Mouse (Mus musculus): Measurements from ENCODE around the gene Ccdc185.

Ccdc185 gene

DNA sequence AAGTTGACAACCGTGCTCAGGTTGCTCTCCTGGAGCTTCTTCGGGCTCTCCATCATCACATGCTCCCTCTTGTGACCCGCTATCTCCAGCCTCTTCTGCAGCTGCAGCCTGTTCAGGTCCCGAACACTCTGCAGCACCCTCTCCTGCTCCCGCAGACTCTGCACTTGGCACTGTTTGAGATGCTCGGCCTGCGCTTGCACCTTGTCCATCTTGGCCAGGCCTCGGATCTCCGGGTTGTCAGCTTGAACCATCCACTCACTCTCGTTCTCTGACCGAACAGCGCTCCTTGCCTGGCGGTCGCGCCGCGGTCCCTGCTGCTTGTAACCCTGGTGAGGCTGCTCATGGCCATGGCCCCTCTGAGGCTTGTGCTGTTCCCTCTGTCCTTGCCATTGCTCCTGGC, 1.1 kb downstream of the Ccdc185 start:
- in situ Hi-C loops (cut with MboI, MseI): no loop called here

- in situ Hi-C loops (cut with MboI, MseI): no loop called here
Observed at GRCm38 (mm10) chr1:182747081-182747480, 1.9 kb downstream of the Ccdc185 start.

DNA sequence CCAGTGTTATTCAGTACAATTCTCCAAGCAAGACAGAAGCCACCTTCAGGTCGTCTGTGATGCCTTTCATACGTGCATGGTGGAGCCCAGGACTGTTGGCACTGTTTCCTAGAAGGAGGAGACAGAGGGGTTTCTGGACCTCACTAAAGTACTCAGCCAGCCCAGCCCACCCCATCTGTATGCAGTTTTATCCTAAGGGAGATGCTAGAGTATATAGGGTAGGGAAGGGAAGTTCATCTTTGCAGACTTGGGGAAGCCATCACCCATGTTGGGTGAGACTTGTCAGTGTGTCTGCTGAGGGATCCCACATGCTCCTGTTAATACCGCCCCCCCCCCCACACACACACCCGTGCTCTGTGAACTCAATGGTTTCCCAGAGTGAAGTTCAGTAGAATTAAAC, 13.1 kb downstream of the Ccdc185 start:
- in situ Hi-C loops (cut with MboI, MseI): no loop called here

- in situ Hi-C loops (cut with MboI, MseI): no loop called here
Observed at GRCm38 (mm10) chr1:182732695-182733094, 16.3 kb downstream of the Ccdc185 start.

DNA sequence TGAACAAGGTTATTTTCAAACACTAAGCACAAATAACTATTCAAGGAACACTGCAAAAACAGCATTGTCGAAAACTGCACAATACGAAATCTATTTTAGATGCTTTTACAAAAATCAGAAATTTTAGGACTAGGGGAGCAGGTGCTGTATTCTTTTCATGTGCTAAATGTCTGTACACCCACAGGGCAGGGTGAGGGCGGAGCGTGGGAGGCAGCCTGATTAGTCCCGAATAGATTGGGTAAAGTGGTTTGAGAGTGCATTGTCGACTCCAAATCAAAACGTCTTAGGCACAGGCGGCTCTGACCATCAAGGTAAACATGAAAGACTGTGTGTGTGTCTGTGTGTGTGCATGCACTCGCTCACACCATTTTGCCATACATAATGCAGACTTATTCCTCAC, 20.0 kb downstream of the Ccdc185 start:
- in situ Hi-C loops (cut with MboI, MseI): loop anchor here in 1 of 2 experiments (5.0 kb wide), 1 partner anchor 93 kb away; no protein-coding TSS in a partner anchor

DNA sequence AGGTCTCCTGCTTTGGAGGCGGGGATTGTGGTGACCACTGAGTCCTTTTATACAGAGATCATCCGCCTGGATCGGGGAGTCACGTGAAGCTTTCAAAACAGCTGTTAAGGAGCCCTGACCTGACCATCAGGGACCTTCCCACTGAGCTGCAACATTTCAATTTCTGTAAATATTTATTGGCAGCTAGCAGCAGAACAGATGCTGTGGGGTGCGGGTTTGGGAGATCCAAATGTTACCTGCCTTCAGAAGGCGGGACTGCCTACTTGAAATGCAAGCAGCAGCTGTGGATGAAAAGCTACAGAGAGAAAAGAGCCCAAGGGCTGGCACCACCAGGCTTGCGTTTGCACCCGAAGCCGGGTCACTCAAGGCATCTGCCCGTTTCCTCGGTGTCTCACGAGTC, 21.4 kb downstream of the Ccdc185 start:
- in situ Hi-C loops (cut with MboI, MseI): loop anchor here in 1 of 2 experiments (5.0 kb wide), 1 partner anchor 95 kb away; no protein-coding TSS in a partner anchor

- in situ Hi-C loops (cut with MboI, MseI): no loop called here
Observed at GRCm38 (mm10) chr1:182714236-182714935, 34.6 kb downstream of the Ccdc185 start.

DNA sequence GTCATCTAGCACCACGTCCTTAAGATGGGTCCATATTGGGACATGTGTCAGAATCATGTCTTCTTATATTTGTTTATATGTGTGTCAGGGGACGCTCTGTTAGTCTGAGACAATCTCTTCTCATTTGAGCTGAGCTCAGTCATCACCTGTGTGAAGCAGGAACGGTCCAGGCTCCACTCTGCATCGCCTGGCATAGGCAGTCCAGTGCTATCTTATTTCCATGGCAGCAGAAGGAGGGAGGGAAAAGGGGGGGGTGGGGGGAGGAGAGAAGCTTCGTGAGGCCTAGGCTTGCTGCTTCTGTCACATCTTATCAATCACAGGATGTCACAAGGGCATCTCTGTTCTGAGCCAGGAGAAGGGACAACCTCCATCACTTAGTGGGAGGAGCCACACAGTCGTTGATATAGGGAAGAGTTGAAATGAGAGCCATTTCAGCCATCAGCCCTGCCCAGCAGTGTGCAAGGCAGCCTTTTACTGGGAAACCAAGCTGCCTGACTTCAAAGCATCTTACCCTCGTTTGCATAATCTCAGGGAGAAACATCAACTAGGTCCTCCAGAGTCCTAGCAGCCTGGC, 37.5 kb downstream of the Ccdc185 start:
- in situ Hi-C loops (cut with MboI, MseI): no loop called here

- in situ Hi-C loops (cut with MboI, MseI): no loop called here
Observed at GRCm38 (mm10) chr1:182707459-182707858, 41.5 kb downstream of the Ccdc185 start.

GRCm38 (mm10) chr1:182704882-182705281, 44.1 kb downstream of the Ccdc185 start:
- in situ Hi-C loops (cut with MboI, MseI): no loop called here

DNA sequence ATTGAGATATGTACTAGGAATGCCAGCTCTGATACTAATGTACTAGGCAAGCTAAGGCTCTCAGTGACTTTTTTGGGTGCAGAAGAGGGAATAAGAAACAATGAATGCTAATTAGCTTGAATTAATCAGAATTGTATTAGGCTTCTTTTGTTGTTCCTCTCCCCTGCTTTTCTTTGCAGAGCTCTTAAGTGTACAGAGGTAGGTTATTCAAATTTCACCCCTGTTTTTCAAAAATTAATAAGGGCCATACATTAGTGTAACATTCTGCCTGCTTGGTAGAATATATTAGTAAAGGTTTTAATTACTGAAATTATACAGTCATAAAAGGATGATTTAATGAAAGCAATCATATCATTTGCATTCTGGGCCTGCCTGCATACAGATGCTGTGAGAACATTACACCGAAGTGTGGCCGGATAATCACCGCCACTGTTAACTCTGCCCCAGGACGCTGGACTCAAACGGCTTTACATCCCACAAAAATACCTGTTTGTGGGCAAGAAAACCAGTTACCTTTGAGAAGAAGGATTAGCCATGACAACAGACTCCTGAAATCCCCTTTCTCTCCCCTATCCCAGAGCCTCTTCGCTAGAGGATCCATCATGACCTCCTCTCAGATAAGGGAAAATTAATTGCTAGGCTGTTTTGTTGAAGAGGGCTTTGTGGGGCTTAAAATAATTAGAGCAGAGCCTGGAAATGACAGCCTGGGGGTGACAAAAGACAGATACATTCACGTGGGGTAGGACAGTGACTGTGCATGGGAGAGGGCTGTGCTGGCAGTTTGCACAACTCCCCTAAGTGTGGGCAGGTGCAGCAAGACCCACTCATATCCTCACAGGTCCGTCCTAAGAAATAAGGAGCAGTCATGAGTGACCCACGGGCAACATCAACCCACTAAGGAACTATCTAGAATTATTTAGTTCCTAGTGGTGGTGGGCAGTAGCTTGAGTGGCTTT, 49.3 kb downstream of the Ccdc185 start:
- in situ Hi-C loops (cut with MboI, MseI): no loop called here
